Mouse (Mus musculus) central nervous system, embryonic 11.5 days (tissue): ENCODE results near the gene Mrgprh. TPM values are rescaled to one million over a fixed set of nuclear protein-coding genes. Genes with fewer than 3 reads are reported as not detected.

Experiments used
- polyA plus RNA-seq: library from polyadenylated mRNA; depleted of rRNA; stranded (reverse); fragments of >200 nt; gene quantifications from 2 replicates; pipeline ENCODE4 v1.2.3, GENCODE M21; 2012; rRNA removed

The Mrgprh gene
- polyA plus RNA-seq = 0.04 and 0.10 TPM in 2 replicates

GRCm38 (mm10) chr17:12875734-12876133 lies at the start of gene Mrgprh:
Gene Mrgprh (plus strand): TSS chr17:12876034.

GRCm38 (mm10) chr17:12868043-12868442 lies 7.8 kb upstream of the Mrgprh start, which contains the start of gene Mas1:
Gene Mas1 (minus strand): TSS chr17:12868143.

GRCm38 (mm10) chr17:12909361-12910280 lies 33.8 kb downstream of the Mrgprh start, which contains the start of gene Pnldc1:
Gene Pnldc1 (minus strand): TSS chr17:12910230.

GRCm38 (mm10) chr17:12915488-12915880 lies 39.6 kb downstream of the Mrgprh start, which contains the start of gene Tcp1:
Gene Tcp1 (plus strand): TSS chr17:12915701.

GRCm38 (mm10) chr17:12915881-12916583 lies 40.2 kb downstream of the Mrgprh start, which contains the start of gene Mrpl18:
Gene Mrpl18 (minus strand): TSS chr17:12916345.

Other genes with a start within 250 kb of the Mrgprh start
- 0.32 and 0.70 TPM in 2 replicates for gene Slc22a1, start 200.2 kb upstream of the Mrgprh start, polyA plus RNA-seq
- gene Igf2r, start 106.4 kb upstream of the Mrgprh start, polyA plus RNA-seq = 27.4 and 48.2 TPM in 2 replicates
- 0.08 and 0.52 TPM in 2 replicates for gene Mas1, start 7.9 kb upstream of the Mrgprh start, polyA plus RNA-seq
- gene Pnldc1, start 34.2 kb downstream of the Mrgprh start, polyA plus RNA-seq = 4.9 and 6.2 TPM in 2 replicates
- 329 and 368 TPM in 2 replicates for gene Tcp1, start 39.7 kb downstream of the Mrgprh start, polyA plus RNA-seq
- 94.2 and 119 TPM in 2 replicates for gene Mrpl18, start 40.3 kb downstream of the Mrgprh start, polyA plus RNA-seq
- gene Acat3, start 64.6 kb downstream of the Mrgprh start, polyA plus RNA-seq = 0.80 and 1.0 TPM in 2 replicates
- 164 and 168 TPM in 2 replicates for gene Acat2, start 84.7 kb downstream of the Mrgprh start, polyA plus RNA-seq
- 78.7 and 112 TPM in 2 replicates for gene Wtap, start 118.1 kb downstream of the Mrgprh start, polyA plus RNA-seq
- 75.3 and 105 TPM in 2 replicates for gene Sod2, start 130.8 kb downstream of the Mrgprh start, polyA plus RNA-seq
- not detected in 2 replicates for gene Gpr31b, start 176.3 kb downstream of the Mrgprh start, polyA plus RNA-seq
- gene Tcp10b, start 185.1 kb downstream of the Mrgprh start, polyA plus RNA-seq = 0.04 and 0.10 TPM in 2 replicates